Mouse (Mus musculus) lung, embryonic 15.5 days (tissue): ENCODE data around the gene Kras. TPM values are rescaled to one million over a fixed set of nuclear protein-coding genes. Genes with fewer than 3 reads are reported as not detected.
A peak's percentile ranks its signal among the peaks of the same experiment; 100 is the strongest.

Source experiments
- ATAC-seq: fragments of 200-750 bp; cut with Nextera tagmentation; 2 replicates; pipeline ENCODE4 v1.8.0; 2017; ENCODE audit warnings: moderate number of reproducible peaks, borderline replicate concordance; ENCODE audit not compliant: low FRiP score, low TSS enrichment; ENCODE audit errors: extremely low read depth
- H3K27ac ChIP-seq: fragments of 300-500 bp; sonication (generic); 2 replicates; pipeline ENCODE4 v1.5.1; 2015; ENCODE audit warnings: moderate library complexity, mild to moderate bottlenecking, inconsistent platforms
- H3K27me3 ChIP-seq: fragments of 300-500 bp; sonication (generic); 2 replicates; pipeline ENCODE4 v1.6.1; 2015; ENCODE audit warnings: inconsistent platforms
- H3K36me3 ChIP-seq: fragments of 300-500 bp; sonication (generic); 2 replicates; pipeline ENCODE4 v1.6.1; 2015; ENCODE audit warnings: inconsistent platforms
- H3K4me1 ChIP-seq: fragments of 300-500 bp; sonication (generic); 2 replicates; pipeline ENCODE4 v1.6.1; 2015; ENCODE audit warnings: inconsistent platforms
- H3K4me2 ChIP-seq: fragments of 300-500 bp; sonication (generic); 2 replicates; pipeline ENCODE4 v1.6.1; 2015; ENCODE audit warnings: inconsistent platforms, mild to moderate bottlenecking, moderate library complexity
- H3K4me3 ChIP-seq: fragments of 300-500 bp; sonication (generic); 2 replicates; pipeline ENCODE4 v1.5.1; 2015; ENCODE audit warnings: mild to moderate bottlenecking, inconsistent platforms
- H3K9ac ChIP-seq: fragments of 300-500 bp; sonication (generic); 2 replicates; pipeline ENCODE4 v1.6.1; 2015; ENCODE audit warnings: inconsistent platforms
- H3K9me3 ChIP-seq: fragments of 300-500 bp; sonication (generic); 2 replicates; pipeline ENCODE4 v1.6.1; 2016; ENCODE audit warnings: inconsistent platforms
- WGBS: fragments of 180-500 bp; shearing (Covaris S2); methylation state at CpG from one replicate; pipeline ENCODE4 v1.1.7; 2015; 5-methylcytosine and 5-hydroxymethylcytosine counted together
- polyA plus RNA-seq: library from polyadenylated mRNA; unstranded; fragments of >200 nt; fragmentation: Nextera tagmentation; extraction: Ambion mirVana; gene quantifications from 2 replicates; pipeline ENCODE4 v1.2.1, GENCODE M21; 2015

Kras gene
- polyA plus RNA-seq, 1 experiment from 2014 or later = 99.5 TPM

DNA sequence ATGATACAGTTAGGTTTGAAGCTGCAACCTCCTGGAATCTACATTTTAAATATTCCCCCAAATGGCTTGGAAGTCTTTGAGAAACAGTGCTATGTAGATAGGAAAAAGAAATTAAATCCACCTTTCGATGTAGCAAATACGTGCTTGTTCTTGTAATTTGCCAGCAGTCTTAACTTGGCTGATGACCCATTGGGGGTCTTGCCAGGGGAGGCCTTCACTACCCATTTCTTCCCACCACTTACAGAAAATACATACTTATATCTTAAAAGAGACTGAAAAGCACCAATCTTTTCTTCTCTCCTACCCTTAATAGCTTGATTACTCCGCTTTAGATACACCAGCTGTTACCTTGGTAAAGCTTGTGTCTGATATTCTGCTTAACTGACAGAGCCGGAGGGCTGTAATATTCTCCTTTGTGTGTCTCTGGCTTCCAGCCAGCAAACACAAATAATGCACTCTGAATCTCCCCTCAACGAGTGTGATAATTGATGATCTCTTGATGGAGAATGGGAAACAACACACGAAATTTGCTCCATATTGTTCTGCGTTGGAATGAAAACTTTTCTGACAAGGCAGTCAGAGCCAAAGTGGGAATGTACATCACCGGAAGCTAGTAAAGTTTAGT, 39.9 kb downstream of the Kras start:
- 27% methylated on average over 8 of the region's 8 CpGs for WGBS
- Histone ChIP-seq H3K9ac (peak overlapping the region; percentile 33), H3K27ac (peak overlapping the region; percentile 49)

DNA sequence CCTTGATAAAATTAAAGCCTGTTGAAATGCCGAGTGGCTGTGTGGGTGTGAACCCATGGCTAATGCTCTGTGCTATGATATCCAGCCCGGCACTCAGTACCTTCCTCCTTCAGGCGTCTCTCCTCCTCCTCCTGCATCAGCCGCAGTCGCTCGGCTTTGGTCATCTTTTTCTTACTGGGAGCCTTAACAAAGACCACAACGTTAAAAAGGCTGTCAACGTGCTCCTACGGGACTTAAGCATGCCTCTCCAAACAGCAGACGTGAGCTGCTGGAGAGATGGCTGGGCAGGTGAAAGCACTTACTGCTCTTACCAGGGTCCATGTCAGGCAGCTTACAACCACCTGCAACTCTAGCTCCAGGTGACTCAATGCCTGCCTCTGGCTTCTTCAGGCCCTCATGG, 44.9 kb downstream of the Kras start:
- Histone ChIP-seq H3K27ac (no peak overlapping the region), H3K9ac (no peak overlapping the region), H3K27me3 (no peaks in the 10 kb centered on the region), H3K36me3 (no peaks in the 10 kb centered on the region), H3K4me2 (no peak overlapping the region), H3K4me1 (peaks cover 2% of the 10 kb centered on the region), H3K4me3 (no peak overlapping the region), H3K9me3 (no peaks in the 10 kb centered on the region)
- no peak for ATAC-seq
- 50% methylated on average over 10 of the region's 10 CpGs for WGBS

More for the DNA sequence above, 39.9 kb downstream of the Kras start:
- Histone ChIP-seq H3K36me3 (no peaks in the 10 kb centered on the region), H3K4me2 (peak overlapping the region; percentile 78), H3K27me3 (no peaks in the 10 kb centered on the region), H3K4me1 (peaks cover 18% of the 10 kb centered on the region), H3K9me3 (no peaks in the 10 kb centered on the region), H3K4me3 (peak overlapping the region; percentile 71)
- ATAC-seq = no peak

DNA sequence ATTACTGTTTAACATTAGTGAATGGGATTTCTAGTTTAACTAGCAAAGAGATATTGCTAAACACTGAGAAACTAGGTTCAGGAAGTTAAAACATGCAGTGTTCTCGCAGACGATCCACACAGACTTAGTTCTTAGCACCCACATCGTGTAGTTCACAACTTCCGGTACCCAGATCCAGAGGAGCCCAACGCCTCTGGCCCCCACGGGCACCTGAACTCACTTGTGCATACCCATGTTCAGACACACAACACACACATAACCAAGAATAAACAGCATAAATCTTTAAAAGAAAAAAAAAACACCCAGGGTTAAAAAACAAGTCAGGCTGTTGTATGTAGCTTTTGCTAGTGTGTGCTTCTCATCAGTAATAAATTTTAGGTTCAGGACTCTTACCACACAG, 45.6 kb downstream of the Kras start:
- no peak overlapping the region for H3K4me3 ChIP-seq
- ATAC-seq = no peak
- no peak overlapping the region for H3K9ac ChIP-seq
- H3K9me3 ChIP-seq = no peaks in the 10 kb centered on the region
- no peaks in the 10 kb centered on the region for H3K27me3 ChIP-seq
- H3K27ac ChIP-seq = no peak overlapping the region
- H3K36me3 ChIP-seq = no peaks in the 10 kb centered on the region
- 84% methylated on average over 6 of the region's 6 CpGs for WGBS
- no peak overlapping the region for H3K4me2 ChIP-seq
- no peaks in the 10 kb centered on the region; the same call in 1 of the 2 replicates for H3K4me1 ChIP-seq

DNA sequence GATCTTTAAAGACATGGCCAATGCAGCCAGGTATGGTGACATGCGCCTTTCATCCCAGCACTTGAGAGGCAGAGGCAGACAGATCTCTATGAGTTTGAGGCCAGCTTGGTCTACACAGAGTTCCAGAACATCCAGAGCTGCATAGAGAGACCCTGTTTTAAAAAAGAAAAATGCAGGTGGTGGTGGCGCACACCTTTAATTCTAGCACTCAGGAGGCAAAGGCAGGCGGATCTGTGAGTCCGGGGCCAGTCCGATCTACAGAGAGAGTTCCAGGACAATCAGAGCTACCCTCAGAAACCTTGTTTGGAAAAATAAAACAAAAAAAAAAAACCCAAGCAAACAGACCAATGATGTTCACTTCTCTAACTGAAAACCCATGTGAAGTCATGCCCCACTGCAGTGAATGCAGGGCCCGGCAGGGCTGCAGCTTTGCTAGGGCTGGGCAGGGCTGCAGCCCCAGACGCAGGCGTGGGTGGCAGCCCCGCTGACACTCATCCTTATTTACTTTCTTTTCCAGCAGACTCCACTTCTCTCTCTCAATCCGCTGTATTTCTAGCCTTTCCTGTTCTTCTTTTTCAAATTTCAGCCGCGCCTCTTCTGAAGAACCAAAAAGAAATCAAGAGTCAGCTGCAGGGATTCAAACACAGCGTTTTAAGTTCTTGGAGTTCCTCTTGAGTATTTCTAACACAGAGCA, 47.5 kb downstream of the Kras start:
- H3K36me3 ChIP-seq = no peaks in the 10 kb centered on the region
- H3K4me3 ChIP-seq = no peak overlapping the region
- no peak overlapping the region for H3K4me2 ChIP-seq
- WGBS = 59% methylated on average over 13 of the region's 13 CpGs
- no peaks in the 10 kb centered on the region for H3K9me3 ChIP-seq
- 0 out of 2 replicates have a peak overlapping the region, but pooled peaks have one; percentile 14 for H3K27ac ChIP-seq
- no peak overlapping the region for H3K9ac ChIP-seq
- no peaks in the 10 kb centered on the region for H3K27me3 ChIP-seq
- H3K4me1 ChIP-seq = no peaks in the 10 kb centered on the region; the same call in 1 of the 2 replicates
- ATAC-seq = no peak

DNA sequence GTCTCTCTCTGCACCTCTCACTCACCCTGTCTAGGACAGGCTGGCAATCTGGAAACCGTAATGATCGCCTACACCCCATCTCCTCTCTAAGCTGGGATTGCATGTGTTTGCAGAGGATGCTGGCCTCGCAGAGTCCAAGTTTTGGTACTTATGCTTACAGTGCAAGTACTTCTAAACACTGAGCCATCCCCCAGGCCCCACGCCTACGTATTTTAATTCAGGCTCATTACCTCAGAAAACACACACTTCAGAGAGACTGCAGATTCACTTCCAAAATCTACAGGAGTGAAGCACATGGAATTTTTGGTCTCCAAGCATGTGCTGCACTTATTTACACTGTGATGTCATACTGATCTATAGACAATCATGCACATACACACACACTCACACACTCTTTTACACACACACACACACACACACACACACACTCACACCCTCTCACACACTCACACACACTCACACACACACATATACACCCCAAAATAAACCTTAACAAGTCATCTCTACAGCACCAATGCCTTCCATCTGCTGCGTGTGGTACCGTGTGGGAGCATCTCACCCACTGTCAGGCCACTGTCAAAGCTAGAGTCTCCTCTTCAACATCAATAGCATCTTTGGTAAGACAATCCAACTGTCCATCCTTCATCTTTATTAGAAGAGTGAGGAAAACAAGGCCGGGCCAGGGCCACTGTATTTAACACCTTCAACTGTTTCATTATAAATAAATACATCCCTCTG, 51.9 kb downstream of the Kras start:
- WGBS = 87% methylated on average over 8 of the region's 8 CpGs
- Histone ChIP-seq H3K27me3 (no peaks in the 10 kb centered on the region), H3K9me3 (no peaks in the 10 kb centered on the region), H3K4me3 (no peak overlapping the region), H3K4me2 (no peak overlapping the region), H3K4me1 (no peaks in the 10 kb centered on the region), H3K9ac (no peak overlapping the region), H3K36me3 (no peaks in the 10 kb centered on the region), H3K27ac (no peak overlapping the region)
- no peak for ATAC-seq

DNA sequence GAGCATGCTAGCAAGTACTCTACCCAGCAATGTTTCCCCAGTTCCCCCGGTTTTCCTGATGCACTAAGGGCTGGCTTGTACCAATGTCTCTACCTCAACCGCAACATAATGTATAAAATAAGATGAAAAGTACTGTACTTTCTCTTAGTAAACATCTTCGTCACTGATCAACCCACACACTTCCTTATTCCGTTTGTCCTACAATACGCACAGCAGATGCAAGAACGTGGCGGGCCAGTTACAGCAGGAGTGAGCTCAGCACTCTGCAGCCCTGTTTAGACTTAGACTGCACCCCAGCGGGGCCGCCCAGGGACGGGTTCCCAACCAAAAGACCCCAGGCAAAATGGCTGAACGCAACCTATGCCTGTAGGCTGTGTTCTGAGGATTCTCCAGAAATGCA, 56.6 kb downstream of the Kras start:
- WGBS = 66% methylated on average over 11 of the region's 11 CpGs
- Histone ChIP-seq H3K9me3 (no peaks in the 10 kb centered on the region), H3K27ac (no peak overlapping the region), H3K4me1 (no peaks in the 10 kb centered on the region), H3K4me2 (no peak overlapping the region), H3K9ac (no peak overlapping the region), H3K36me3 (no peaks in the 10 kb centered on the region), H3K4me3 (no peak overlapping the region), H3K27me3 (no peaks in the 10 kb centered on the region)
- ATAC-seq = no peak

DNA sequence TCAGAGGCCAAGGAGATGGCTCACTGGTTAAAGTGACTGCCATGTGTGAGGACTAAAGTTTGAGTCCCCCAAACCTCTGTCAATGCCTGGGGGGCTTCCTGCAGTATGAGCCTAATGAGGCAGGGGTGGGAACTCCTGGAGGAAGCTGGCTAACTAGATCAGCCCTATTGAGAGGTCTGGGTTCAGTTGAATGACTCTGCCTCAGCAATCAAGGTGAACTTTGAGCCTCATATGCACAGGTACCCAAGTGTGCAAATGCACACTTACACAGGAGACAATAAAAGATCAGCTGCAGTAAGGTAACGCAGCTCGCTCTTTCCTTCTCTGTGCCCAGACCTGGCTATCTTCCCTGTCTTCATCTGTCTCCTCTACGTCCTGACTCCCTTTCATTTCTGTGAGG, 57.0 kb downstream of the Kras start:
- no peak overlapping the region for H3K9ac ChIP-seq
- H3K4me1 ChIP-seq = no peaks in the 10 kb centered on the region
- no peaks in the 10 kb centered on the region for H3K9me3 ChIP-seq
- H3K4me3 ChIP-seq = no peak overlapping the region
- H3K27me3 ChIP-seq = no peaks in the 10 kb centered on the region
- H3K36me3 ChIP-seq = no peaks in the 10 kb centered on the region
- no peak for ATAC-seq
- WGBS = 87% methylated on average over 3 of the region's 3 CpGs
- H3K4me2 ChIP-seq = no peak overlapping the region
- no peak overlapping the region for H3K27ac ChIP-seq

DNA sequence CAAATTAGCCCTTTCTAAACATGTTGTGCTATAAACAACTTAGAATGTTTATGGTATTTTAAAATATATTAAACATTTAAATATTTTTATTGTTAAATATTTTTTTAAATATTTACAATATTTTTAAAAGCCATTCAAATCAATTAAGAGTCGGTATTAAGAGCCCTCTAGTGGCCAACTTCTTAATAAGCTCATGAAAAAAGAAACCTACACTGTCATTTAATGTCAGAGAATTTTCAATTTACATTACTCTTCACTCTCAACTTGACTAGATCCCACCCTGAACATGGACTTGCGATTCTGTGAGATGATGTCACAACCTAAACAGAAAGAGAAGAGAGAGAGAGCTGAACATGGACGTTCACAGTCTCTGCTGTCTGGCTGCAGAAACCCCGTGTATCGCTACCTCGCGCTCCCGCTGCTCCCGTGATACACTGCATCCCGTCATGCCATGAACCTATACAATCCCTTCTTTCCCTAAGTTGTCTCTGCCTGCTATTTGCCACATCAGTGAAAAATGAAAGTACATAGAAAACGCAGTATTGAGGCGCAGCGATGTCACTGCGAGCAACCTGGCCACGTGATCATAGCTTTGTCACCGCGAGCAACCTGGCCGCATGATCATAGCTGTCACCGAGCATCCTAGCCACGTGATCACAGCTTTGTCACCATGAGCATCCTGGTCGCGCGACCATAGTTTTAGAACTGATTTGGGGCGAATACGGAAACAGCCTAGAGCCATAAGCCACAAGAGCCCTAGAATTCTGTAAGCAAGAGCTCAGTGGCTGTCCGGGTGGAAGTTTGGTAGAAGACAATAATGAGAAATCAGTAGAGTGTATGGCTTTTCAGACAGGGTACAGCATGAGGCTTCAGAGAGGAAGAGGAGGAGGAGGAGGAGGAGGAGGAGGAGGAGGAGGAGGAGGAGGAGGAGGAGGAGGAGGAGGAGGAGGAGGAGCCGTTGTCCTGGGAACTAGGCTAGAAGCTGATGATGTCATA, 62.6 kb downstream of the Kras start:
- Histone ChIP-seq H3K9ac (no peak overlapping the region), H3K27me3 (no peaks in the 10 kb centered on the region), H3K36me3 (no peaks in the 10 kb centered on the region), H3K4me1 (no peaks in the 10 kb centered on the region), H3K27ac (no peak overlapping the region), H3K4me2 (peak overlapping the region; percentile 56), H3K4me3 (peak overlapping the region; percentile 24), H3K9me3 (no peaks in the 10 kb centered on the region)
- 57% methylated on average over 27 of the region's 27 CpGs for WGBS
- ATAC-seq = peak; percentile 19; the same call in 1 of the 2 replicates

DNA sequence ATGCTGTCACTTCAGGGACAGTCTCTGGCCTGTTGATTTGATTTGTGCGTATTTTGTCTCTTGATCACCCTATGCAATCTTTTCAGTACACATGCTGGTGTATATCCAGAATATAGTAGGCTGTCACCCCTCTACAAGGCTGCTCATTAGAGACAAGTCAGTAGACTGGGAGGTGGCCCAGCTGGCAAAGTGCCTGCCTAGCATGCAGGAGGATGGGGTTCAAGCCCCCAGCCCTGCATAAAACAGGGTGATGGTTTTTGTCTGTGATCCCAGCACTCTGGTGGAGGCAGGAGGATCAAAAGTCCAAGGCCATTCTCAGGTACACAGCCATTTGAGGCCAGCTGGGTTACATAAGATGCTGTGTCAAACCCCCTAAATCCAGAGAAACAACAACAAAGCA, 63.9 kb downstream of the Kras start:
- Histone ChIP-seq H3K4me3 (no peak overlapping the region), H3K9me3 (no peaks in the 10 kb centered on the region), H3K4me1 (peaks cover 5% of the 10 kb centered on the region; the same call in 1 of the 2 replicates), H3K27ac (no peak overlapping the region), H3K27me3 (no peaks in the 10 kb centered on the region), H3K9ac (no peak overlapping the region), H3K4me2 (no peak overlapping the region), H3K36me3 (no peaks in the 10 kb centered on the region)
- WGBS = 67% methylated on average over 1 of the region's 1 CpGs
- no peak for ATAC-seq

DNA sequence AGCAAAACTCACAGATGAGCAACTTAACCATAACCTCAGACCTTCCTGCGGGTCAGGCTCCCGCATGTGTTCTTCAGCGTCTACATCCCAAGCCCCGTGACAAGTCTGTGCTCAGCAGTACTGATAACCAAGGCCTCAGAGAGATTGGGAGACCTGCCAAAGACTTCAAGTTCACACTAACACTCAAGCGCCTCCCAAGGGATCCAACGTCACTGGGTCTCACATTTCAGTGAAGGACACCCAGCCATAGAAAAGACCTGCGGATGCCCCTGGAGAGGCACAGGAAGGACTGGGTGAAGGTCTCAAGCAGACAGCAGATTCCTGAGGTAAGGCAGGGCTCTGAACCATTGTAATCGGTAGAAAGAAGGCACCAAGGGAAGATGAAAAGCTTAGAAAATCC, 68.0 kb downstream of the Kras start:
- no peaks in the 10 kb centered on the region for H3K9me3 ChIP-seq
- no peak for ATAC-seq
- H3K4me2 ChIP-seq = no peak overlapping the region
- no peak overlapping the region for H3K9ac ChIP-seq
- H3K36me3 ChIP-seq = no peaks in the 10 kb centered on the region
- no peaks in the 10 kb centered on the region for H3K27me3 ChIP-seq
- H3K27ac ChIP-seq = no peak overlapping the region
- 33% methylated on average over 8 of the region's 8 CpGs for WGBS
- H3K4me3 ChIP-seq = no peak overlapping the region
- H3K4me1 ChIP-seq = peaks cover 5% of the 10 kb centered on the region; the same call in 1 of the 2 replicates

DNA sequence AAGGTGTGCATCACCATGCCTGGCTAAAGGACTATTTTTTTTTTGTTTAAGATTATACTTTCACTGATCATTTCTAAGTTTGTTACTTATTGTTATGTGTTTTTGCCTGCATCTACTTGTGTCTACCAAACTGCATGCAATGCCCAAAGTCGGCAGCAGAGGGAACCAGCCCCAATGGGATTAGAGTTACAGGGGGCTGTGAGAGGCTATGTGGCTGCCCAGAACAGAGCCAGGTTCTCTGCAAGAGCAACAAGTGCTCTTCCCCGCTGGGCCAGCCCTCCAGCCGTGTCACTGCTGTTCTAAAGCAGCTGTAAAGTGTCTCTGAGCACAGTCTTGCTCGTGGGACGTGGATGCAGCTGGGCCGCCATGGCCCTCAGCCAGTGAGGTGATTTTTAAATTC, 70.4 kb downstream of the Kras start:
- Histone ChIP-seq H3K4me1 (peaks cover 11% of the 10 kb centered on the region), H3K9me3 (no peaks in the 10 kb centered on the region), H3K27me3 (no peaks in the 10 kb centered on the region), H3K9ac (no peak overlapping the region), H3K27ac (no peak overlapping the region), H3K36me3 (no peaks in the 10 kb centered on the region), H3K4me2 (no peak overlapping the region), H3K4me3 (no peak overlapping the region)
- WGBS = 31% methylated on average over 6 of the region's 6 CpGs
- no peak for ATAC-seq
